Mouse (Mus musculus): Measurements from ENCODE around the gene Sema5b.

Sema5b gene

GRCm38 (mm10) chr16:35541117-35541641, at the start of gene Sema5b:
Sema5b (plus strand) TSS chr16:35541145.
- no peak for DNase-seq (ENCODE audit: low spot score in 2 of 2)

GRCm38 (mm10) chr16:35500342-35500741, 40.6 kb upstream of the Sema5b start:
- DNase-seq (ENCODE audit: low spot score in 2 of 2) = no peak

DNA sequence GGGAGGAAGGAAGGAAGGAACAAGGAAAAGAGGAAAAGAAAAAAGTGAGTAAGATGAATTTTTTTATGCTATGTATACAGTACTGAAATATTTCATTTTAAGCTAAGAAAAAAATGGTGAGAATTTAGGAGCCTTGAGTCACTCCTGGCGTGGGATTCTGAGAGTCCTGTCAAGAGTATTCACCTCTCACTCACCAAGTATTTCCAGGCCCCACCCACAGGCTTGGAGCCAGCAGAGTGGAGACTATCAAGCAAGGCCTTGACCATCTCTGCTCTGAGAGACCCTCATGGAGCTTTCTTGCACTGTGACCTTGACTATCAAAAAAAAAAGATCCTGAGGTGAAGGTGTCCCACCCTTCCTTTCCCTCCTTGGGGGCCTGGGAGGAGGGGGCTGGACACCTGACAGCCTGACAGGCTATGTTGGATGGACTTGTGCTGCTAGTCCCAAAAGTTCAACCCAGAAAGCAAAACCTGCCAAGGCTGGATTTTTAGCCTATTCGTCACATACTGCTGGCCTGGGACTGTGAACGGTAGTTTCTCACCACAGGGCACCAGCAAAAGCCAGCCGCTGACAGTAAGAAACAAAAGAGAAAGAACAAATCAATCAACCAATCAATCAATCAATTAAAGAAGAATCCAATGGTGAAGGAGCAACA, 39.7 kb upstream of the Sema5b start:
- no peak for DNase-seq (ENCODE audit: low spot score in 2 of 2)

GRCm38 (mm10) chr16:35502456-35502855, 38.5 kb upstream of the Sema5b start:
- no peak for DNase-seq (ENCODE audit: low spot score in 2 of 2)

GRCm38 (mm10) chr16:35504266-35504665, 36.7 kb upstream of the Sema5b start:
- no peak for DNase-seq (ENCODE audit: low spot score in 2 of 2)

DNA sequence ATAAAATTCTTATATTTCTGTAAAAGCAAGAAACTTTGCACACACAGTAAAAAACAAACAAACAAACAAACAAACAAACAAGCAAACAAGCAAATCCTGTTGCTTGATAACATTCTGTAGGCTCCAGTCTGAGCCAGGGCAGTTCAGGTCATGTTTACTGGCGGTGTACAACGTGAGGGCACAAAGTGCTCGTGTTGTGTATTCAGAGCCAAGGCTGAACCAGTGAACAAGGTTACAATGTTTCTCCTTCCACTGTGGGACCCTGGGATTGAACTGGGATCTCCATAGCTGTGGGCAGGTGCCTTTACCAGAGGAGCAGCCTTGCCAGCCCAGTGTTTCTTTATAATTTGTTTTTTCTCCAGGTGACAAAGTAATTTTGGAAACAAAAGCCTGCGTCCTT, 35.2 kb upstream of the Sema5b start:
- no peak for DNase-seq (ENCODE audit: low spot score in 2 of 2)

- no peak for DNase-seq (ENCODE audit: low spot score in 2 of 2)
These were observed 32.4 kb upstream of the Sema5b start for GRCm38 (mm10) chr16:35508581-35508980.

GRCm38 (mm10) chr16:35509331-35510070, 31.4 kb upstream of the Sema5b start:
- DNase-seq (ENCODE audit: low spot score in 2 of 2) = no peak

- DNase-seq (ENCODE audit: low spot score in 2 of 2) = no peak
These were observed 24.9 kb upstream of the Sema5b start for GRCm38 (mm10) chr16:35515977-35516612.

- DNase-seq (ENCODE audit: low spot score in 2 of 2) = no peak
These were observed 22.7 kb upstream of the Sema5b start for GRCm38 (mm10) chr16:35517976-35518951.

- no peak for DNase-seq (ENCODE audit: low spot score in 2 of 2)
These were observed 21.7 kb upstream of the Sema5b start for GRCm38 (mm10) chr16:35519245-35519644.

DNA sequence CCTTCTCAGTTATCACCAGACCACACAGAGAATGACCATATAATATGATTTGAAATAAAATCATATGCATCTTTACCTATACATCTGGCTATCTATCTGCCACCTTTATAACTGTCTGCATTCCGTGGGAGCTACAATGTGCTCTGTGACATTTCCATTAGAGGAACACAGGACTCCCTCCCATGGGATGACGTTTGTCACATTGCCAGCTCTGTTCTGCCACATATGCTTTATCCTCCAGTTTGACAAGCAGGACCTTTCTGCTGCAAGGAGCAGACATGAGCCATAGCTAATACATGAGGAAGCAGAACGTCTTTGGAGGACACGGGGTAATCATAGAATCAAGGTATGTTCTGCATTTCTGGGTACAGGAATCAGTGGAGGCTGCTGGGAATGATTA, 16.7 kb upstream of the Sema5b start:
- no peak for DNase-seq (ENCODE audit: low spot score in 2 of 2)

DNA sequence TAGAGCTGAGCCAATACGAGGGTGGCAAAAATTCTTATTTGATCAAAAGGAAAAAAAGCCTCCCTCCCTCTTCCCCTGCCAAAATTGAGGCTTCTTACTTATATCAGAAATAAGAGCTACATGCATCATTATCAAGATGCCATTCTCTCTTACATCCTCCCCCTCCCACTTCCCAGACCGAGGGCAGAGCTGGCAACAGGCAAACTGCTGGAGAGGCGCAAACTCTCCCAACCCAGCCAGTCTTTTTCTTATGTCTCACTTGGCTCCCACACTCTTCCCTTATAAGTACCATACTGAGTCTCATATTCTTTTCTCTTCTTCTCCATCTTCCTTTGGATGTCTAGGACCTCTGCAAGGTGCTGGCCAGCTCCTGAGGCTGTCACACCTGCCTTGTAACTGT, 6.3 kb upstream of the Sema5b start:
- DNase-seq (ENCODE audit: low spot score in 2 of 2) = no peak

DNA sequence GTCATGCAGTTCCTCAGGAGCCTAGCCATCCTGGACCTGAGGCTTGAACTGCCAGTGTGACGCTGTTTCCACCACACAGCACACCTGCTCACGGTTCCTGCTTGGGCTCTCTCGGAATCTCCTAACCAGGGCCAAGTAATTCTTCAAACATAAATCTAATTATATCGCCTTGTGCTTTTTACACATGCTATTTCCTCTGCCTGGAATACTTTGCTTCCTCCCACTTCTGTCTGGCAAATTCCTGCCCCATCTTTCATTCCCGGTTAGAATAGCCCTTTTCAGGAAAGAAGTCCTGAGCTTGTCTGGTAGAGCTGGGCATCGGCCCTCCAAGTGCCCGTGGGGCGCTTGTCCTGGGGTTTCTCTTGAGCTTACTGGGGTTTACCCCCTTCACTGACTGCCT, 3.3 kb upstream of the Sema5b start:
- no peak for DNase-seq (ENCODE audit: low spot score in 2 of 2)

DNA sequence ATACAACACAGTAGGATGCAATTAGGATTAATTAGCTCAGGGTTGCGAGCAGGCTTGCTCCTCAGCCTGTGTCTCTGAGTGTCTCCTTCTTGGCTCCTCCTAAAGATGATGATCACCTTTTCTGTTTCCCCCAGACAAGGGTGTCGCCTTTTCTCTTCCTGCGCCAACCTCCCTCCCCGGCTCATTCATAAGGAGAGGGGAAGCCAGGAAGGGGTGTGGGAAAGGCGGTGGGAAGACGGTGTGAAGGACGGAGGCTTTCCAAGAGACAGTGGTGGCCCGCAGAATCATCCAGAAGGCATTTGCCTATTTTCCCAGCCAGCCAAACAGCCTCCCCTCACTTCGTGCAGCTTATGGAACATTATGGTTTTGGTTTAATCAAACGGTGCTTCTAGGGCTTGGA, 1.9 kb upstream of the Sema5b start:
- DNase-seq (ENCODE audit: low spot score in 2 of 2) = no peak

DNA sequence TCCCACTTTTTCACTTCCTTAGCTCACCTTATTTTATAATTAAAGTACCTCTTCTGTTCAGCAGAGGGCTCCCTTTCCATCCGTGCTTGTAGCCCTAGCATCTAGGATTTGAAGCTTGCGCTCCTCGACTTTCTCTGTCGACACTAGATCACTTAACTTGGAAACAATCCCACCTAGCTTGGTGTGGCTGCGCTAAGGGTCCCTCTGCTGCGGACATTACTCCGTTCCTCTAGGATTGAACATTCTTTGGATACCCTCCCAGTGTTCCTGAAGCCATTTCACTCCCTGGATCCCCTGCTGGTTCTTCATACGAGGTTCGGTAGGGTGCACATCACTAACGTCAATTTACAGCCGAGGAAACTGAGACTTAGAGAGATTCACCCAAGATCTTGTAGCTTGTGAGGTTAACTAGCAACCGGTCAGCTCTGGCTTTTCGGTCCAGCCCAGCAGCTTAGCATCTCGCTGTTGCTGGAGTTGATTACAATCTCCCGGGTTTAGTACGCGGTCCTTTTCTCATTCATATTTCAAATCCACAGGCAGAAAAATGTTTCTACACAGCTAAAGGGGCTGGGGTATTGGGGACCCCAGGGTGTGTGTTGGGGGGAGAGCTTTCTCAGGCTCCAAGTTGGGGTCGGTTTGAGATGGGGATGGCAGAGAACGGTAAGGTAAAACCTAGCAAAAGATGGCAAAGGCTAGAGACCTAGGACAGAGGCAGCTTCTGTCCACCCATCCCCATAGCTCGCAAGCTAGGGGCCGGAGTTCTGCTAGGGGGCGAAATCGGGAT, 420 bp upstream of the Sema5b start:
- DNase-seq (ENCODE audit: low spot score in 2 of 2) = no peak

DNA sequence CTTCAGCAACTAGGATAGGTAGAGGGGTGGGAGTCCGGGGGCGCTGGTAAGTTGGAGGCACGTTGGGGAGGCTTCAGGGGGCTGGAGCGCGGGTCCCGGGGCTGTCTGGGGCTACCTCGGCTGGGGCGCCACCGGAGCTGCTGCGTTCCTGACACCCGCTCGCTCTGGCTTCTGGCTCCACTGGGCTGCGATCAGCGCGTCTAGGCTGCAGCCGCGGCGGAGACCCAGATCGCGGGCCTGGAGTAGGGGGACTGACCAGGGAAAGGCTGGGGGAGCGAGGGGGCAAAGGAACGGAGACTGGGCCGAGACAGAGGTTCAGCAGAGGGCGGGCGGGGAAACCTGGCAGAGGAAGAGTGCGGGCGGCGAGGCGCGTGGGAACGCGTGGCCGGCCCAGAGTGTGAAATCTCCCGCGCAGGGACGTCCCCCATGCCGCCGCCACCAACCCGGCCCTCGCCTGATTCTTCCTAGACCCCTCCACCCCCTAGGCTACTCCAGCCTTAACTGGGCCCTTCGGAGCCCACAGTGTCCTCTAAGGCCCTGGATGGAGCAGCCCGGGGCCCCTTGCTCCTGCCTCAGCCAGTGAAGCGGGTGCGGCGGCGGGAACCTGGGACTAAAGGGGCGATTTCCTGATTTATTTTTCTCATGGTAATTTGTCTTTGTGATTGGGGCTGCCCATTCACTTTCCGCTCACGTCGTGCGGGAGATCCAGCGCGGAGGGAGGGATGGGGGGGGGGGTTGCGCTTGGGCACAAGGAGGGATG, 896 bp downstream of the Sema5b start:
- DNase-seq (ENCODE audit: low spot score in 2 of 2) = no peak

DNA sequence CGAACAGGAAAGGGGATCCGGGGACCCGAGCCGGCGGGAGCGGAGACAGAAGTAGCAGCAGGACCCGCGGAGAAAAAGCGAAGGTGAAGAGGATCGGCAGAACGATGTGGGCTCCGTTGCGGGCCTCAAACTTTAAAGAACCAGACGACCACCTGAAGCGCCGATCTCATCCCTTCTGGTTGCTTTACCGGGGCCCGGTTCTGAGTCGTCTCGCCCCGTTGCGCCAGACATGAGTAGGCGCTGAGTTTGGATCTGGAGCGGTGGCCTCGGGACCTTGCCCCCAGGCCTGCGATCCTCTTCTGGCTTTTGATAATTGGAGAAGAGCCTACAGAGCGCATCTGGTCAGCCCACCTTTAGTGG, 1.5 kb downstream of the Sema5b start:
- DNase-seq (ENCODE audit: low spot score in 2 of 2) = no peak

- no peak for DNase-seq (ENCODE audit: low spot score in 2 of 2)
These were observed 4.8 kb downstream of the Sema5b start for GRCm38 (mm10) chr16:35545723-35546122.

- DNase-seq (ENCODE audit: low spot score in 2 of 2) = no peak
These were observed 7.0 kb downstream of the Sema5b start for GRCm38 (mm10) chr16:35547966-35548365.
